Mouse (Mus musculus): ENCODE results near the gene Mast4. TPM values are rescaled to one million over a fixed set of nuclear protein-coding genes. Genes with fewer than 3 reads are reported as not detected.

Mast4 gene
- total RNA-seq, 4 experiments from 2014 or later: 19.8 to 27.6 (median 25.3) TPM

DNA sequence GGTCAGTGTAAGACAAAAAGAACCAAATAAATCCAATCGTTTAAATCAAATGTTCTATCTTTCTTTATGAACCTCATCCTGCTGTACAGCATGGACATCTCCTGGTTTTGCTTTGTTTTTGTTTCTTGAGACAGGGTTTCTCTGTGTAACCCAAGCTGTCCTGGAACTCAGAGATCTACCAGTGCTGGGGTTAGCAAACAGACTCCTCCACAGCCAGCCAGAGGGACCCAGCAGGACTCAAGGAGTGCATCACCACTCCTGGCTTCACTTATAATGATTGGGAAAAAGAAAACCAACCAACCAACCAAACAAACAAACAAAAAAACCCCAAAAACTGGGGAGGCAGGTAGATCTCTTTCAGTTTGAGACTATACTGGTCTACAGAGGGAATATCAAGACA, 469.5 kb downstream of the Mast4 start:
- DNase-seq (ENCODE audit: low spot score): no peak

DNA sequence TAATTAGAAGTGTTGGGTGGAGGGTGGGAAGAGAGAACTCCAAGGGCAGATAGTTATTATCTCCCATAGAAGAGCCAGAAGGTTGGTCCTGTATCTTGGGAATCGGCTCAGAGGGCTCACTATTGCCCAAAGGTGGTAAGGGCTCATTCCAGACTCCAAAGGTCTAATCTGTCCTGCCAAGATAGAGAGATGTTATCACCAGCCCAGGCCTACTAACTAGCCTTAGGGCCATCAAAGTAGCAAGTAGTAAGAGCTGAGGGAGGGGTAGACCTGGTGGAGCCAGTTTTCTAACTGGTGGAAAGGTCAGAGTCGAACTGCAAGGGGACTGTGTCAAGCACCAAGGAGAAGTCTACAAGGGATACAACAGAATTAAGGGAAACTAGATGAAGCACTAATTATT, 470.2 kb downstream of the Mast4 start:
- DNase-seq (ENCODE audit: low spot score): no peak

DNA sequence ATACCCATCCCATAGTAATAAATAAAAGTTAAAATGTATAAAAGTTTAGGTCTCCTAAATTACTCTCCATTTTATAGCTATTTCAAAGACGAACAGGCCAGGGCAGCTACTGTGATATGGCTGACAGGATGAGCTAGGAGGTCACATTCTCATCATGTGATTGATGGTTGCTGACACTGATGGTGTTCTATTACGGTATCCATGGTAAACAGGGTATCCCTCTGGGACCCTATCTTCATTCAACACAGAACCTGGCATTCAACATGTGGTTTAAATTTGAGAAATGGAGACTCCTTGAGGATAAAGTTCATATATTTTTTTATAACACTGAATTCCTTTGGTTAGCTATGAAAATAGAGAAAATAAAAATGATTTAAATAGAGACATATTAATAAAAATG, 471.3 kb downstream of the Mast4 start:
- no peak for DNase-seq (ENCODE audit: low spot score)

DNA sequence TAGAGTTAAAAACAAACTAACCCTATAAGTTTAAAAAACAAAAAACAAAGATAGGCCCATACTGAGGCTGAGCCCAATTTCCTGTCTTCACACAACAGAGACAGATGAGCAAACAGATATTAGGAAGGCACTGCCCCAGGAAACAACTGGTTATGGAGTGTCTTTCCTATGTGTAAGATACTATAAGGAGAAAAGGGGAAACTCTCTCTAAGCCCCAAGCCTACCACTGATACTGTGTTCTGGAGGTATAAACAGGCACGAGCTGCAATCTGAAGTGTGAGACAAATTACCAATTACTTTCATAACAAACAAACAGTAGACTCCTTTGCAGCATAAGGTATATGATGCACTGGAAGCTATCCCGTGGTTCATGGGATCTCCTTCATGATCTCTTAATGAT, 471.9 kb downstream of the Mast4 start:
- DNase-seq (ENCODE audit: low spot score): no peak

- no peak for DNase-seq (ENCODE audit: low spot score)
Measured at GRCm38 (mm10) chr13:102860733-102861132, 473.6 kb downstream of the Mast4 start.

DNA sequence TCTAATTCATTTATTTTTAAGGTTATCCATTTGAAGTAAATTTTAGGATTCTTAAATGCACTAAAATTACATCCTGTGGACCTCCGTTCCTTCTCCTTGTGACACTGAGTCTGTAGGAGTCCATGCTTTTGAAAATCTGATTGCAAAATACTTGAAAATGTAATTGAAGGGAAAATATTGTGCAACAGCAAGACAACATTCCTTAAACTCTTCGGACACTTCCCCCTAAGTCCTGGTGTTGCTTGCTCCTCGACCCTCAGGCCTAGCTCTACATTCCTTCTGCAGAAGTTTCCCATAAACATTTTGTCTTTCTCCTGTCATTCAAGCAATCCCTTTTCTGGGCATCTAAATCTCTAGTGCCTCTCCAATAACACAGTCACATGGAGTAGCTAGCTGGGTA, 474.2 kb downstream of the Mast4 start:
- DNase-seq (ENCODE audit: low spot score): no peak

DNA sequence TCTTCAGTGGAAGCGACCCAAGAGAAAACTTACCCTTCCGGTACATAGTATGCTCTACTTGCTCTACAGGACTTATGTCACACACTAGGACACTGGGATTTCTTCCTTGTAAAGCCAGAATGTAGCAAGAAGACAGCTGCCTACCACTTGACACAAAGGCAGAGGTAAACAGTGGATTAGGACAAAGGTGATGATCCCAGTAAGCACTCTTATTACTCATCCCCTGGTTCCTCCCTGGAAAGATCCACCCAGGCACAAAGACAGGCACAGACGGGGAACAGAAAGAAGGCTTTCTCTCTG, 476.8 kb downstream of the Mast4 start:
- no peak for DNase-seq (ENCODE audit: low spot score)

DNA sequence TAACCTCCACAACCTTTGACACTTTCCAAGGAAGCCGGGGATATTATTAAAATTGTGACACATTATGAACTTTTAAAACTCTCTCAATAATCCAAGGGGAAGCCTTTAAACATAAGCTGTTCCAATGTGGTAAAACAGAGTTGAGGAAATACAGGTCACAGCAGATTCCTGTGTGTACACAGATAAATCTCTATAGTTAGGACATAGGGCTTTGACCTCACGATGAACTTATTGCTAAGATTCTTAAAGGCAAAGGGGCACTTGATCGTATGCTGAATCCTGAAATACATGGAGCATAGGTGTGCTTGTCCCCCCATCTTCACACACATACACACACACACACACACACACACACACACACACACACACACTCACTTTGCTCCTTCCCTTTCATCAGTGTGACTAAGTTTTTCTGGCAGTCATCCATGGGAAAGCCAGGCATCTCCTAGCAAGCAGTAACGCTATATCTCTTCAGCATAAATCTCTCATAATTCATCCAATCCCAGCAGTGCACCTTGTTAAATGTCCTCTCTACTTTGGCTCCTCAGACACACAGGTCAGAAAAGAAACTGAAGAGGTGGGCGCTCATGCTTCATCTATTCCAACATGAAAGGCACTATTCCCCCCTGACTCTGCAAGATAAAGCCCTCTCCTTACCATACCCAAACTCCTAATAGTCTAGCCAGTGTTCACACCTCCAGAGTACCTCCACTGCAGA, 477.3 kb downstream of the Mast4 start:
- DNase-seq (ENCODE audit: low spot score): no peak

GRCm38 (mm10) chr13:102852865-102853264, 481.4 kb downstream of the Mast4 start:
- DNase-seq (ENCODE audit: low spot score): no peak

GRCm38 (mm10) chr13:102851253-102851652, 483.0 kb downstream of the Mast4 start:
- no peak for DNase-seq (ENCODE audit: low spot score)

- DNase-seq (ENCODE audit: low spot score): no peak
Measured at GRCm38 (mm10) chr13:102850594-102850993, 483.7 kb downstream of the Mast4 start.

GRCm38 (mm10) chr13:102849068-102849467, 485.2 kb downstream of the Mast4 start:
- no peak for DNase-seq (ENCODE audit: low spot score)

DNA sequence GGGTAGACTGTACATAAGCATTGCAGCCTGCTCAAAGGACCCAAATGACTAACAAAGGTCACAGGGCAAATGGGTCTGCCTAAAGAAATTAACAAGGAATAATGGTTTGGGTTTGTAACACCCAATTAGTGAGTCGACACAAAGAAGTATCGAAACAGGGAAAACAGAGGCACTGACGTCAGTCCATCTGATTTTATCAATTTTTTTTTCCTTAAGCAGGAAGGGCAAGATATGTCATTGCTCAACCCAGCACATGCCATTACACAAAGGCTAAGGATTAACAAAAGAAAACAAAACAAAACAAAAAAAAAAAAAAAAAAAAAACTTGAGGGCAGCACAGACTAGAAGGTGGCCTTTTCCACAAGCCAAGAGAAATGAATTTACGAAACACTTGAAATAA, 487.8 kb downstream of the Mast4 start:
- no peak for DNase-seq (ENCODE audit: low spot score)

GRCm38 (mm10) chr13:102842715-102843114, 491.6 kb downstream of the Mast4 start:
- DNase-seq (ENCODE audit: low spot score): no peak

DNA sequence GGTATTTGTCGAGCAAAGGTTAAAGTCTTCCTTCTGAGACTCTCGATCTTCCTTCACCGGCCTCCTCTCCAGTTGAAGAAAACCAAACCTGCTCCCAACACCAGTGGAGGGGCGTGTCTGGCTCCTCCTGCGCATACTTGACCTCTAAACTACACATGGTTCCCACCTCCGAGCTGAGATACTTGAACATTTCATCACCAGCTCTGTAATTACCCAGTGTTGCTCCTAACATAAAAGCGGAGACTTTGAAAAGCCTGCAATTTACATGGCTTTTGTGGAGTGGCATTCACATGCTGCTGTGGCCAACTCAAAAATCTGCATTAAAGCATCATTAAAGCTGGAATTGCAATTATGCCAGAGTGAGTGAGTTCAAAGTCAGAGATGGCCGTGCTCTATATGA, 492.1 kb downstream of the Mast4 start:
- DNase-seq (ENCODE audit: low spot score): no peak

- DNase-seq (ENCODE audit: low spot score): no peak
Measured at GRCm38 (mm10) chr13:102839741-102840482, 494.4 kb downstream of the Mast4 start.

DNA sequence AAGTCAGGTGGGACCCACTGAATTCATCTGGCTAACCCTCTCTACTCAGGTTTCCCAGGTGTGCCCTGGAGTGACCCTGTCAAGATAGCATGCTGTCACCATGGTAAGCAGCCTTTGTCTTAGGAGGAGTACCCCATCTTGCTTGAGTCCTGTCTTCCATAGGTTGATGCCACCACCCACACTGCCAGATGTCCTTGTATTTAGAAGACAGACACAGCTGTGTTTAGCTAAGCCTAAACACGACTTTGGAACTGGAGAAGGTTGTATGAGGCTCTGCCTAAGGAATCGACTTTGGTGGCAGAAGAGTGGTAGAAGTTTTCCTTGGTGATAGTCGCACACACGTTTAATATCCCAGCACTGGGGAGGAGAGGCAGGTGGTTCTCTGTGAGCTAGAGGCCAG, 496.9 kb downstream of the Mast4 start:
- DNase-seq (ENCODE audit: low spot score): no peak

GRCm38 (mm10) chr13:102835336-102835735, 499.0 kb downstream of the Mast4 start:
- no peak for DNase-seq (ENCODE audit: low spot score)

GRCm38 (mm10) chr13:102818287-102818686, 516.0 kb downstream of the Mast4 start:
- no peak for DNase-seq (ENCODE audit: low spot score)

DNA sequence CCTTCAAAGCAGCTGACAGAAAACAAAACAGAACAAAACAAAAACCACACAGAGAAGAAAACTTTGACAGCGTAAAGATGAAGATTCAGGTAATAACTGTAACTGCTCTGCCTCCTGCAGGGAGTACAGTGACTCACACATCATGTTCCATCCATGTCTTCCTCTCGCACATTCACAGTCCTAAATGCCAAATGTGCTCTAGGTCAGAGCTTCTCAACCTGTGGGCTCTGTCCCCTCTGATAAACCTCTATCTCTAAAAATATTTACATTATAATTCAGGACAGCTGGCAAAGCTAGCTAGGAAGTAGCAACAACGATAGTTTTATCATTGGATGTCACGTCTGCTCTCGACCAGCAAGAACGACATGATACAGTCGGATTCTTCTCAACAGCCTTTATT, 517.6 kb downstream of the Mast4 start:
- DNase-seq (ENCODE audit: low spot score): no peak

GRCm38 (mm10) chr13:102815158-102815557, 519.1 kb downstream of the Mast4 start:
- DNase-seq (ENCODE audit: low spot score): no peak

GRCm38 (mm10) chr13:102811129-102811832, 523.0 kb downstream of the Mast4 start:
- peak; percentile 35 for DNase-seq (ENCODE audit: low spot score)

GRCm38 (mm10) chr13:102806652-102807051, 527.6 kb downstream of the Mast4 start:
- no peak for DNase-seq (ENCODE audit: low spot score)

Measured in heart, adult 8-10 months (tissue).